12 mouse cellular contexts compared by ENCODE assay signal in genomic region chr13:34760518-34761287, GRCm38 (mm10). TPM values are rescaled to one million over a fixed set of nuclear protein-coding genes. Genes with fewer than 3 reads are reported as not detected.
DNase-seq lines count a peak whose midpoint lies in the region; ATAC-seq and TF ChIP-seq lines count a peak whose summit lies in the region.
"Had no signal": no experiment of that assay in that cellular context is flagged by ENCODE, and none has a peak within 500 bp of the region (broad histone marks: within the 10 kb centered on the region; RNA-seq: fewer than 3 reads in every experiment).

No protein-coding gene starts in this region.

- no peak for ATAC-seq in heart, embryonic 14.5 days (ENCODE audit: insufficient number of reproducible peaks, insufficient read depth, low FRiP score, low read depth)
- ATAC-seq in heart, embryonic 11.5 days (replicated peaks; ENCODE audit: insufficient number of reproducible peaks, low FRiP score, low TSS enrichment), result no peak
- 0 out of 2 replicates have a peak, but pooled peaks have one; percentile 49 for ATAC-seq in stomach, embryonic 14.5 days (ENCODE audit: insufficient number of reproducible peaks, insufficient read depth, low FRiP score, low read depth)
- ATAC-seq in stomach, postnatal 0 days (ENCODE audit: low FRiP score, low TSS enrichment), result no peak
- ATAC-seq in heart, postnatal 0 days (ENCODE audit: insufficient read depth, low read depth), result no peak
- 0 out of 2 replicates have a peak, but pooled peaks have one; percentile 33 for ATAC-seq in neutrophil, adult 5-6 weeks (ENCODE audit: extremely low read depth, insufficient number of reproducible peaks, low FRiP score, poor library complexity, severe bottlenecking)
- ATAC-seq: activated CD4-positive, CD25-positive, alpha-beta regulatory T cell, adult 4 months had no signal

- H3K9ac ChIP-seq in heart, embryonic 14.5 days (ENCODE audit: low read length), result 0 out of 2 replicates have a peak overlapping the region, but pooled peaks have one; percentile 16
- H3K9ac ChIP-seq in heart, embryonic 11.5 days (ENCODE audit: low read depth, low read length), result no peak overlapping the region
- H3K9ac ChIP-seq in stomach, embryonic 14.5 days (replicated peaks; ENCODE audit: low read depth, low read length), result no peak overlapping the region
- H3K9ac ChIP-seq in stomach, postnatal 0 days (ENCODE audit: low read length), result no peak overlapping the region
- no peak overlapping the region for H3K9ac ChIP-seq in heart, postnatal 0 days (replicated peaks; ENCODE audit: low read depth, low read length)

- H3K27me3 ChIP-seq in heart, embryonic 14.5 days (ENCODE audit: control insufficient read depth, insufficient read depth, low read length), result no peaks in the 10 kb centered on the region
- no peaks in the 10 kb centered on the region for H3K27me3 ChIP-seq in heart, embryonic 11.5 days (ENCODE audit: control insufficient read depth, insufficient read depth, low read length)
- no peaks in the 10 kb centered on the region for H3K27me3 ChIP-seq in stomach, embryonic 14.5 days (ENCODE audit: control insufficient read depth, insufficient read depth, low read length)
- H3K27me3 ChIP-seq in stomach, postnatal 0 days (ENCODE audit: control insufficient read depth, insufficient read depth, low read length), result no peaks in the 10 kb centered on the region
- no peaks in the 10 kb centered on the region for H3K27me3 ChIP-seq in heart, postnatal 0 days (ENCODE audit: control insufficient read depth, insufficient read depth, low read length)

- no peak for DNase-seq in stomach, postnatal 0 days (ENCODE audit: low spot score)
- no peak for DNase-seq in heart, postnatal 0 days (ENCODE audit: low spot score)
- no peak for DNase-seq in gastrocnemius, postnatal 10 days
- DNase-seq in frontal cortex, postnatal 36 days (ENCODE audit: low spot score in 2 of 2), result no peak
- DNase-seq: cerebellum, adult 9-10 months; lung, postnatal 4 days had no signal

- no peaks in the 10 kb centered on the region for H3K9me3 ChIP-seq in heart, embryonic 14.5 days (ENCODE audit: control insufficient read depth, low read length)
- H3K9me3 ChIP-seq in heart, embryonic 11.5 days (replicated peaks; ENCODE audit: control insufficient read depth, low read length), result no peaks in the 10 kb centered on the region
- H3K9me3 ChIP-seq in stomach, embryonic 14.5 days (ENCODE audit: control insufficient read depth, low read depth, low read length), result no peaks in the 10 kb centered on the region
- H3K9me3 ChIP-seq in stomach, postnatal 0 days (ENCODE audit: control insufficient read depth, low read length), result no peaks in the 10 kb centered on the region
- H3K9me3 ChIP-seq in heart, postnatal 0 days (replicated peaks; ENCODE audit: control insufficient read depth, low read length), result no peaks in the 10 kb centered on the region

- H3K27ac ChIP-seq in heart, embryonic 14.5 days (replicated peaks in 1 of 2; ENCODE audit: control insufficient read depth in 1 of 2, insufficient read depth in 1 of 2, low read depth in 2 of 2, low read length in 2 of 2), result peak overlapping the region in 1 of 2 experiments; percentile 62; a peak in 2 of 4 replicates
- no peak overlapping the region for H3K27ac ChIP-seq in heart, embryonic 11.5 days (ENCODE audit: low read depth, low read length)
- H3K27ac ChIP-seq in stomach, embryonic 14.5 days (ENCODE audit: low read length), result peak overlapping the region; percentile 27; the same call in 1 of the 2 replicates
- H3K27ac ChIP-seq in stomach, postnatal 0 days (replicated peaks), result no peak overlapping the region
- H3K27ac ChIP-seq in heart, postnatal 0 days (ENCODE audit: low read depth), result peak overlapping the region; percentile 1; the same call in 1 of the 2 replicates

- H3K4me1 ChIP-seq in heart, embryonic 14.5 days (ENCODE audit: control insufficient read depth in 2 of 2, insufficient read depth in 2 of 2, low read length in 2 of 2), result peaks cover 10 to 18% of the 10 kb centered on the region in 2 experiments
- H3K4me1 ChIP-seq in heart, embryonic 11.5 days (ENCODE audit: control insufficient read depth, insufficient read depth, low read length), result peaks cover 3% of the 10 kb centered on the region; the same call in 1 of the 2 replicates
- H3K4me1 ChIP-seq in stomach, embryonic 14.5 days (ENCODE audit: control insufficient read depth, insufficient read depth, low read length), result peaks cover 4% of the 10 kb centered on the region; the same call in 1 of the 2 replicates
- no peaks in the 10 kb centered on the region for H3K4me1 ChIP-seq in stomach, postnatal 0 days (replicated peaks; ENCODE audit: control insufficient read depth, insufficient read depth)
- peaks cover 17% of the 10 kb centered on the region; the same call in 1 of the 2 replicates for H3K4me1 ChIP-seq in heart, postnatal 0 days (ENCODE audit: control insufficient read depth, insufficient read depth)

- WGBS in heart, embryonic 14.5 days, result 26% methylated on average over 7 of the region's 7 CpGs
- WGBS in heart, embryonic 11.5 days (ENCODE audit: insufficient replicate concordance), result 22% methylated on average over 7 of the region's 7 CpGs
- 16% methylated on average over 7 of the region's 7 CpGs for WGBS in stomach, embryonic 14.5 days
- WGBS in stomach, postnatal 0 days, result 26% methylated on average over 7 of the region's 7 CpGs
- 31% methylated on average over 7 of the region's 7 CpGs for WGBS in heart, postnatal 0 days

- TF ChIP-seq EP300 in stomach, postnatal 0 days (optimal IDR thresholded peaks at IDR 0.05), result no peak
- TF ChIP-seq EP300 in heart, postnatal 0 days (IDR thresholded peaks at IDR 0.05; ENCODE audit: low read depth), result no peak

- H3K4me2 ChIP-seq in heart, embryonic 14.5 days (ENCODE audit: low read length), result no peak overlapping the region
- no peak overlapping the region for H3K4me2 ChIP-seq in heart, embryonic 11.5 days
- H3K4me2 ChIP-seq in stomach, embryonic 14.5 days (replicated peaks; ENCODE audit: low read depth, low read length), result no peak overlapping the region
- H3K4me2 ChIP-seq in stomach, postnatal 0 days (replicated peaks; ENCODE audit: low read depth), result no peak overlapping the region
- no peak overlapping the region for H3K4me2 ChIP-seq in heart, postnatal 0 days (ENCODE audit: low read depth, low read length)

- no peak overlapping the region for H3K4me3 ChIP-seq in heart, embryonic 14.5 days (ENCODE audit: control insufficient read depth in 1 of 2, insufficient read depth in 1 of 2, low read depth in 1 of 2, low read length in 2 of 2)
- H3K4me3 ChIP-seq in heart, embryonic 11.5 days (ENCODE audit: low read depth, low read length), result no peak overlapping the region
- no peak overlapping the region for H3K4me3 ChIP-seq in stomach, embryonic 14.5 days (ENCODE audit: low read depth, low read length)
- no peak overlapping the region for H3K4me3 ChIP-seq in stomach, postnatal 0 days (ENCODE audit: low read depth, low read length)
- no peak overlapping the region for H3K4me3 ChIP-seq in heart, postnatal 0 days (ENCODE audit: low read depth, low read length)

- no peak for TF ChIP-seq CTCF in stomach, postnatal 0 days (IDR thresholded peaks at IDR 0.05; ENCODE audit: low read depth)
- no peak for TF ChIP-seq CTCF in heart, postnatal 0 days (IDR thresholded peaks at IDR 0.05; ENCODE audit: low read depth)

- no peaks in the 10 kb centered on the region for H3K36me3 ChIP-seq in heart, embryonic 14.5 days (ENCODE audit: control insufficient read depth, insufficient read depth, low read length)
- no peaks in the 10 kb centered on the region for H3K36me3 ChIP-seq in heart, embryonic 11.5 days (ENCODE audit: control insufficient read depth, insufficient read depth, low read length)
- no peaks in the 10 kb centered on the region for H3K36me3 ChIP-seq in stomach, embryonic 14.5 days (ENCODE audit: control insufficient read depth, insufficient read depth, low read length)
- H3K36me3 ChIP-seq in stomach, postnatal 0 days (ENCODE audit: control insufficient read depth, insufficient read depth, low read length), result no peaks in the 10 kb centered on the region
- no peaks in the 10 kb centered on the region for H3K36me3 ChIP-seq in heart, postnatal 0 days (replicated peaks; ENCODE audit: control insufficient read depth, insufficient read depth, low read length)

RNA-seq across cellular contexts. Expression of gene Fam50b, which starts 26.1 kb away (rescaled TPM):
- 0.16 TPM in 1 of 2 replicates, not detected in the other for polyA plus RNA-seq in heart, embryonic 14.5 days (2014; fragmentation: Nextera tagmentation; extraction: Ambion mirVana)
- not detected in 2 replicates for polyA plus RNA-seq in heart, embryonic 11.5 days (2014; fragmentation: Nextera tagmentation; extraction: Ambion mirVana)
- not detected in 2 replicates for polyA plus RNA-seq in stomach, embryonic 14.5 days (2014; fragmentation: Nextera tagmentation; extraction: Ambion mirVana)
- polyA plus RNA-seq in stomach, postnatal 0 days (2015; fragmentation: Nextera tagmentation; extraction: Ambion mirVana), result 0.07 TPM in 1 of 2 replicates, not detected in the other
- total RNA-seq in heart, postnatal 0 days (2014; rRNA removed; ENCODE audit: low replicate concordance), result not detected in 2 replicates
- polyA plus RNA-seq in heart, postnatal 0 days (2015; fragmentation: Nextera tagmentation; extraction: Ambion mirVana), result not detected in 2 replicates
- total RNA-seq in neutrophil, adult 5-6 weeks (2017), result not detected in 2 replicates
- total RNA-seq in gastrocnemius, postnatal 10 days (2021), result not detected
- total RNA-seq: gastrocnemius, postnatal 4 days had no signal
- polyA plus RNA-seq: activated CD4-positive, CD25-positive, alpha-beta regulatory T cell, adult 4 months had no signal

Comparison
In these comparisons a context has a peak if more than half of its experiments do, and no peak if none do; other contexts are left out.
1. ATAC-seq: peak in stomach, embryonic 14.5 days (single experiment) and neutrophil, adult 5-6 weeks (single experiment); none in heart, embryonic 14.5 days (single experiment), heart, embryonic 11.5 days (single experiment), stomach, postnatal 0 days (single experiment) and heart, postnatal 0 days (single experiment).
2. H3K27ac ChIP-seq: peak in stomach, embryonic 14.5 days (single experiment) and heart, postnatal 0 days (single experiment); none in heart, embryonic 11.5 days (single experiment) and stomach, postnatal 0 days (single experiment).